Mouse (Mus musculus) CH12.LX (cell line): Measurements from ENCODE around the gene Sptlc3. TPM values are rescaled to one million over a fixed set of nuclear protein-coding genes. Genes with fewer than 3 reads are reported as not detected.

Experiments
- DNase-seq: peaks from one replicate; pipeline ENCODE4 v3.0.0-alpha.2; 2013; ENCODE audit errors: extremely low read depth
- H3K27ac ChIP-seq: 2 replicates; pipeline ENCODE4 v1.5.1; 2012; ENCODE audit warnings: low read depth, mild to moderate bottlenecking, control low read depth, moderate library complexity; ENCODE audit not compliant: insufficient read depth
- H3K27me3 ChIP-seq: replicated peaks from 2 replicates; pipeline ENCODE3; 2012; ENCODE audit warnings: inconsistent platforms
- H3K36me3 ChIP-seq, 2 experiments: replicated peaks in 1 of 2; 2 replicates each; pipeline versions ENCODE3 to v1.6.1; 2012; ENCODE audit warnings: inconsistent platforms in 1 of 2, low read length in 1 of 2, mild to moderate bottlenecking in 1 of 2, mixed read lengths in 1 of 2, moderate library complexity in 1 of 2; ENCODE audit not compliant: control insufficient read depth in 1 of 2, insufficient read depth in 1 of 2
- H3K4me1 ChIP-seq, 2 experiments: 2 replicates each; pipeline ENCODE4 v1.6.1; 2012; ENCODE audit warnings: inconsistent platforms in 1 of 2, moderate library complexity in 1 of 2; ENCODE audit not compliant: insufficient read depth in 2 of 2, control insufficient read depth in 1 of 2
- H3K4me2 ChIP-seq: 2 replicates; pipeline ENCODE4 v1.6.1; 2012; ENCODE audit warnings: low read depth, mild to moderate bottlenecking, control low read depth; ENCODE audit not compliant: poor library complexity, insufficient read depth, severe bottlenecking
- H3K4me3 ChIP-seq, 3 experiments: fragments of 150-350 bp in 1 of 3; sonication (generic) in 1 of 3; replicated peaks in 1 of 3; 2 replicates each; pipeline versions ENCODE3 to v1.5.1; 2011 to 2012; ENCODE audit warnings: low read depth in 2 of 3, low read length in 2 of 3, mild to moderate bottlenecking in 2 of 3, moderate library complexity in 2 of 3, control low read depth in 1 of 3, improper control_type of control experiment in 1 of 3, inconsistent platforms in 1 of 3, mixed read lengths in 1 of 3; ENCODE audit not compliant: poor library complexity in 1 of 3
- H3K79me2 ChIP-seq: replicated peaks from 2 replicates; pipeline ENCODE4 v1.6.1; 2012; ENCODE audit warnings: mild to moderate bottlenecking, moderate library complexity; ENCODE audit not compliant: control insufficient read depth, poor library complexity, insufficient read depth, severe bottlenecking; ENCODE audit errors: extremely low read depth
- H3K9ac ChIP-seq: 2 replicates; pipeline ENCODE4 v1.6.1; 2012; ENCODE audit warnings: low read depth, mild to moderate bottlenecking, control low read depth, moderate library complexity; ENCODE audit not compliant: insufficient read depth
- H3K9me3 ChIP-seq: replicated peaks from 2 replicates; pipeline ENCODE3; 2012; ENCODE audit warnings: low read length, inconsistent platforms, mixed read lengths
- CHD1 ChIP-seq: IDR thresholded peaks from 2 replicates; pipeline ENCODE4 v1.6.1; 2012; ENCODE audit warnings: low read depth, low read length, improper control_type of control experiment, inconsistent platforms
- CHD2 ChIP-seq: IDR thresholded peaks from 2 replicates; pipeline ENCODE4 v1.6.1; 2011; ENCODE audit warnings: low read length, improper control_type of control experiment
- CTCF ChIP-seq, 2 experiments: IDR thresholded peaks in 1 of 2; conservative IDR thresholded peaks in 1 of 2; 2 replicates each; pipeline ENCODE4 v1.5.1; 2011 to 2012; ENCODE audit warnings: low read depth in 2 of 2, low read length in 2 of 2, improper control_type of control experiment in 1 of 2, inconsistent platforms in 1 of 2, mild to moderate bottlenecking in 1 of 2, moderate library complexity in 1 of 2
- ELF1 ChIP-seq: IDR thresholded peaks from 2 replicates; pipeline ENCODE4 v1.6.1; 2014; ENCODE audit warnings: low read depth, mild to moderate bottlenecking, inconsistent platforms, low read length, improper control_type of control experiment
- ETS1 ChIP-seq: conservative IDR thresholded peaks from 2 replicates; pipeline ENCODE4 v1.6.1; 2012; ENCODE audit warnings: low read depth, mild to moderate bottlenecking, inconsistent platforms, low read length, improper control_type of control experiment, moderate library complexity
- GABPA ChIP-seq: IDR thresholded peaks from 2 replicates; pipeline ENCODE4 v1.6.1; 2012; ENCODE audit warnings: low read depth, low read length, improper control_type of control experiment, inconsistent platforms; ENCODE audit not compliant: insufficient replicate concordance
- HCFC1 ChIP-seq: IDR thresholded peaks from 2 replicates; pipeline ENCODE4 v1.6.1; 2012; ENCODE audit warnings: low read depth, mild to moderate bottlenecking, inconsistent platforms, low read length, improper control_type of control experiment
- IRF4 ChIP-seq: IDR thresholded peaks from 2 replicates; pipeline ENCODE4 v1.6.1; 2014; ENCODE audit warnings: low read depth, mild to moderate bottlenecking, inconsistent platforms, low read length, improper control_type of control experiment
- JUN ChIP-seq: IDR thresholded peaks from 2 replicates; pipeline ENCODE4 v1.6.1; 2011; ENCODE audit warnings: low read depth, mild to moderate bottlenecking, low read length, improper control_type of control experiment, moderate library complexity; ENCODE audit not compliant: insufficient read depth
- JUND ChIP-seq: conservative IDR thresholded peaks from 2 replicates; pipeline ENCODE4 v1.6.1; 2011; ENCODE audit warnings: low read depth, low read length, improper control_type of control experiment
- MAFK ChIP-seq: IDR thresholded peaks from 2 replicates; pipeline ENCODE4 v1.6.1; 2011; ENCODE audit warnings: low read length, improper control_type of control experiment; ENCODE audit not compliant: insufficient replicate concordance
- MAZ ChIP-seq: IDR thresholded peaks from 2 replicates; pipeline ENCODE4 v1.6.1; 2012; ENCODE audit warnings: low read depth, mild to moderate bottlenecking, inconsistent platforms, low read length, improper control_type of control experiment, moderate library complexity
- MEF2A ChIP-seq: IDR thresholded peaks from 2 replicates; pipeline ENCODE4 v1.6.1; 2014; ENCODE audit warnings: low read depth, mild to moderate bottlenecking, inconsistent platforms, low read length, improper control_type of control experiment, borderline replicate concordance
- MXI1 ChIP-seq: IDR thresholded peaks from 2 replicates; pipeline ENCODE4 v1.6.1; 2011; ENCODE audit warnings: mild to moderate bottlenecking, low read depth, low read length, improper control_type of control experiment
- NELFE ChIP-seq: IDR thresholded peaks from 2 replicates; pipeline ENCODE4 v1.6.1; 2011; ENCODE audit warnings: low read depth, low read length, improper control_type of control experiment
- PAX5 ChIP-seq: IDR thresholded peaks from 2 replicates; pipeline ENCODE4 v1.6.1; 2012; ENCODE audit warnings: low read length, inconsistent platforms, mixed read lengths
- POLR2A ChIP-seq: IDR thresholded peaks from 2 replicates; pipeline ENCODE4 v1.6.1; 2011; ENCODE audit warnings: low read depth, mild to moderate bottlenecking, improper control_type of control experiment, low read length
- RCOR1 ChIP-seq: conservative IDR thresholded peaks from 2 replicates; pipeline ENCODE4 v1.6.1; 2012; ENCODE audit warnings: low read depth, mild to moderate bottlenecking, inconsistent platforms, low read length, improper control_type of control experiment
- SMC3 ChIP-seq: IDR thresholded peaks from 2 replicates; pipeline ENCODE4 v1.6.1; 2011; ENCODE audit warnings: low read depth, low read length, improper control_type of control experiment
- USF1 ChIP-seq: IDR thresholded peaks from 2 replicates; pipeline ENCODE4 v1.6.1; 2014; ENCODE audit warnings: low read depth, mild to moderate bottlenecking, inconsistent platforms, low read length, improper control_type of control experiment
- USF2 ChIP-seq: conservative IDR thresholded peaks from 2 replicates; pipeline ENCODE4 v1.6.1; 2011; ENCODE audit warnings: low read depth, low read length, improper control_type of control experiment
- ZKSCAN1 ChIP-seq: IDR thresholded peaks from 2 replicates; pipeline ENCODE4 v1.6.1; 2012; ENCODE audit warnings: low read depth, inconsistent platforms, low read length, improper control_type of control experiment, borderline replicate concordance
- ZNF384 ChIP-seq: IDR thresholded peaks from 2 replicates; pipeline ENCODE4 v1.6.1; 2012; ENCODE audit warnings: low read depth, low read length, improper control_type of control experiment, inconsistent platforms
- dilution Hi-C: fragments of 300-500 bp; cut with MboI; formaldehyde crosslinking; loops from 2 replicates; pipeline ENCODE4 v1.14.3; 2020; ENCODE audit warnings: low sequenced_read_pairs; ENCODE audit not compliant: extremely low pct_unique_long_range_greater_than_20kb, extremely low pct_ligation_motif_present
- in situ Hi-C: fragments of 300-500 bp; cut with MboI; formaldehyde crosslinking; loops from 3 replicates; pipeline ENCODE4 v1.14.3; 2019; ENCODE audit warnings: low sequenced_read_pairs, low pct_ligation_motif_present, low pct_unique_long_range_greater_than_20kb, mixed read lengths
- polyA plus RNA-seq: library from polyadenylated mRNA; unstranded; fragments of >175 nt; gene quantifications from 2 replicates; pipeline ENCODE4 v1.2.1, GENCODE M21; 2012; ENCODE audit warnings: low read depth; ENCODE audit not compliant: insufficient read length
- total RNA-seq, 2 experiments: library from RNA; depleted of rRNA; stranded (reverse); fragments of 300-350 nt in 1 of 2; fragments of >200 nt in 1 of 2; gene quantifications; 2 replicates each; pipeline ENCODE4 v1.2.3; 2012 to 2014

The Sptlc3 gene
- total RNA-seq (2012; rRNA removed) (not detected in 2 replicates), total RNA-seq (2014; rRNA removed) (not detected in 2 replicates), polyA plus RNA-seq (not detected in 2 replicates)

GRCm38 (mm10) chr2:139493836-139494235 is at the start of gene Sptlc3:
Gene Sptlc3 (plus strand): TSS chr2:139493913.
- in situ Hi-C loops, result no loop called here
- no peaks in the 10 kb centered on the region for H3K4me1 ChIP-seq
- H3K27me3 ChIP-seq, result peaks cover 57% of the 10 kb centered on the region
- H3K79me2 ChIP-seq, result no peaks in the 10 kb centered on the region
- H3K4me3 ChIP-seq, result no peak within 1 kb of the TSS
- TF ChIP-seq RCOR1 (no peak), PAX5 (no peak), MXI1 (no peak), GABPA (no peak), ETS1 (no peak), POLR2A (no peak), ZNF384 (no peak), ZKSCAN1 (no peak), USF2 (no peak), HCFC1 (no peak), CHD1 (no peak), ELF1 (no peak)
- H3K4me2 ChIP-seq, result no peak within 1 kb of the TSS
- no peak within 1 kb of the TSS for H3K9ac ChIP-seq
- H3K36me3 ChIP-seq, result no peaks in the 10 kb centered on the region
- H3K27ac ChIP-seq, result no peak within 1 kb of the TSS
- no peak for DNase-seq
- dilution Hi-C loops, result no loop called here
- no peaks in the 10 kb centered on the region for H3K9me3 ChIP-seq

- no peak overlapping the region for H3K9ac ChIP-seq
- no peak for DNase-seq
- no peak overlapping the region for H3K27ac ChIP-seq
- H3K4me3 ChIP-seq, result no peak overlapping the region
- H3K36me3 ChIP-seq, result no peaks in the 10 kb centered on the region
- no peak overlapping the region for H3K4me2 ChIP-seq
- in situ Hi-C loops (no loop called here), dilution Hi-C loops (no loop called here)
- H3K9me3 ChIP-seq, result no peaks in the 10 kb centered on the region
- TF ChIP-seq CTCF (conservative IDR thresholded peaks at IDR 0.05 in 1 of 2, IDR thresholded peaks at IDR 0.05 in 1 of 2; ENCODE audit: low read depth in 2 of 2, low read length in 2 of 2), result no peak
- TF ChIP-seq SMC3, result no peak
- no peak for TF ChIP-seq MEF2A
- TF ChIP-seq CHD2, result no peak
- no peak for TF ChIP-seq IRF4
- TF ChIP-seq JUND, result no peak
- no peak for TF ChIP-seq CHD1
- no peak for TF ChIP-seq ZKSCAN1
- no peak for TF ChIP-seq ELF1
- TF ChIP-seq MAFK, result no peak
- TF ChIP-seq USF1, result no peak
- TF ChIP-seq NELFE, result no peak
- TF ChIP-seq JUN, result no peak
- no peak for TF ChIP-seq MAZ
- TF ChIP-seq, all 38 proteins: peak for 0
- Histone ChIP-seq H3K27me3 (peaks cover 27% of the 10 kb centered on the region), H3K4me1 (no peaks in the 10 kb centered on the region), H3K79me2 (no peaks in the 10 kb centered on the region)
These were observed 26.0 kb upstream of the Sptlc3 start for GRCm38 (mm10) chr2:139467726-139468125.
